Mouse (Mus musculus) right cerebral cortex, postnatal 36 days (tissue): Measurements from ENCODE around the gene Pbx4.

Experiments
- DNase-seq, 2 experiments: peaks; one replicate each; pipeline ENCODE4 v3.0.0; 2022; ENCODE audit warnings: low spot score in 2 of 2, mixed read lengths in 1 of 2

The Pbx4 gene

GRCm38 (mm10) chr8:69870907-69871306 lies 38.6 kb downstream of the Pbx4 start:
- DNase-seq, result no peak

GRCm38 (mm10) chr8:69874155-69874554 lies 41.9 kb downstream of the Pbx4 start:
- no peak for DNase-seq

GRCm38 (mm10) chr8:69874654-69875053 lies 42.4 kb downstream of the Pbx4 start:
- no peak for DNase-seq

GRCm38 (mm10) chr8:69876097-69876496 lies 43.8 kb downstream of the Pbx4 start:
- DNase-seq, result no peak

- DNase-seq, result no peak
These were observed 44.7 kb downstream of the Pbx4 start for GRCm38 (mm10) chr8:69876967-69877366.

GRCm38 (mm10) chr8:69877396-69877795 lies 45.1 kb downstream of the Pbx4 start:
- DNase-seq, result no peak

- DNase-seq, result no peak
These were observed 45.7 kb downstream of the Pbx4 start for GRCm38 (mm10) chr8:69877992-69878391.

- DNase-seq, result no peak
These were observed 47.4 kb downstream of the Pbx4 start for GRCm38 (mm10) chr8:69879678-69880077.

- no peak for DNase-seq
These were observed 48.5 kb downstream of the Pbx4 start for GRCm38 (mm10) chr8:69880841-69881240.

- DNase-seq, result no peak
These were observed 49.1 kb downstream of the Pbx4 start for GRCm38 (mm10) chr8:69881261-69881865.

- DNase-seq, result peak in 1 of 2 experiments; percentile 45
These were observed 49.9 kb downstream of the Pbx4 start for GRCm38 (mm10) chr8:69882021-69882756.

- no peak for DNase-seq
These were observed 50.7 kb downstream of the Pbx4 start for GRCm38 (mm10) chr8:69882833-69883600.

- no peak for DNase-seq
These were observed 51.9 kb downstream of the Pbx4 start for GRCm38 (mm10) chr8:69884141-69884540.

- no peak for DNase-seq
These were observed 55.3 kb downstream of the Pbx4 start, which contains the start of gene Cilp2 for GRCm38 (mm10) chr8:69887289-69888243. Cilp2 (minus strand) TSS chr8:69887687.

GRCm38 (mm10) chr8:69888244-69888866 lies 56.1 kb downstream of the Pbx4 start:
- no peak for DNase-seq

- DNase-seq, result no peak
These were observed 56.6 kb downstream of the Pbx4 start for GRCm38 (mm10) chr8:69888902-69889301.

- peak; percentile 64 to 69 for DNase-seq
These were observed 58.5 kb downstream of the Pbx4 start for GRCm38 (mm10) chr8:69890813-69891241.

- peak in 1 of 2 experiments; percentile 49 for DNase-seq
These were observed 61.6 kb downstream of the Pbx4 start for GRCm38 (mm10) chr8:69893863-69894262.

GRCm38 (mm10) chr8:69894836-69895332 lies 62.6 kb downstream of the Pbx4 start:
- DNase-seq, result no peak

GRCm38 (mm10) chr8:69895772-69896451 lies 63.6 kb downstream of the Pbx4 start:
- no peak for DNase-seq
